Mouse (Mus musculus): ENCODE measurements around the gene Spock2. TPM values are rescaled to one million over a fixed set of nuclear protein-coding genes. Genes with fewer than 3 reads are reported as not detected.
A peak's percentile ranks its signal among the peaks of the same experiment; 100 is the strongest.

Gene Spock2
- polyA plus RNA-seq, 1 experiment from 2014 or later: 11.0 TPM

DNA sequence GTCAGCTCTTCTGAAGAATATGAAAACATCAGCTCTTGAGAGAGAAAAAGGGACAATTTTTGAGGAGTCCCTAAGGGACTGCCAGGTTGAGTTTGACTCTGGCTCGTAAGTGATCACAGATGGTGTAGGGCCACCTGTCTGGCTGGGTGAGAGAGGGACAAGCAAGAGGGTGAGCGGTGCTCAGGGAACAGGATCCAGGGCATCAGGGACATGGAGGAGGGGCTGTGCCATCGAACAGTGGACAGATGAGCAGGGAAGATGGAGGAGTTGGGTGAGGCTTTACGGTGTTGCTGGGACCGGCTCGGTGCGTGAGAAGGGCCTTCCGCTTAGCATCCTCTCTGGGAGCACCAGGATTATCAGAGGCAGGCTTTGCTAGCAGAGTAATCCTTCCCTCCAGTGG, 3.3 kb downstream of the Spock2 start:
- Histone ChIP-seq H3K27me3 (peaks cover 40% of the 10 kb centered on the region), H3K4me1 (peaks cover 38% of the 10 kb centered on the region), H3K9ac (no peak overlapping the region), H3K4me3 (no peak overlapping the region), H3K4me2 (no peak overlapping the region), H3K36me3 (no peaks in the 10 kb centered on the region), H3K27ac (no peak overlapping the region), H3K9me3 (no peaks in the 10 kb centered on the region)
- ATAC-seq (ENCODE audit: insufficient number of reproducible peaks, low FRiP score, low TSS enrichment, low read depth): no peak
- WGBS: 82% methylated on average over 8 of the region's 8 CpGs

DNA sequence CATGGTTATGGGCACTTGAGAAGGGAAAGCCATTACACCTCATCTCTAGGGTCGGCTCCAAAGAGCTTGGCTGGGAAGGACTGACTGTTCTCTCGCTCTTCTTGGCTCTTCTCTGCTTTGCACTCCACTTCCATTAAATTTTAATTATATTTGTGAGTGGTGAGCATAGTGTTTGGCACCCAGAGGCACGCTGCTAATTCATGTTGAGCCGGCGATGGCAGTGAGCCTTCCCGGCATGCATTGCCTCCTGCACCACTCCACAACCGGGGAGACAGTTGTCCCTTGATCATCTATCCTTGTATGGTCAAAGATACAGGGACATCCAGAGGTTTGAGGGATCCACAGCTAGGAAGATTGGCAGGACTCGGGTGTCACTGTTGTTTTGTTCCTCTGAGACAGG, 4.0 kb downstream of the Spock2 start:
- no peaks in the 10 kb centered on the region for H3K9me3 ChIP-seq
- H3K36me3 ChIP-seq: no peaks in the 10 kb centered on the region
- H3K27ac ChIP-seq: no peak overlapping the region
- peaks cover 36% of the 10 kb centered on the region for H3K27me3 ChIP-seq
- H3K9ac ChIP-seq: no peak overlapping the region
- no peak for ATAC-seq (ENCODE audit: insufficient number of reproducible peaks, low FRiP score, low TSS enrichment, low read depth)
- no peak overlapping the region for H3K4me3 ChIP-seq
- peaks cover 38% of the 10 kb centered on the region for H3K4me1 ChIP-seq
- WGBS: 67% methylated on average over 8 of the region's 8 CpGs
- H3K4me2 ChIP-seq: no peak overlapping the region

DNA sequence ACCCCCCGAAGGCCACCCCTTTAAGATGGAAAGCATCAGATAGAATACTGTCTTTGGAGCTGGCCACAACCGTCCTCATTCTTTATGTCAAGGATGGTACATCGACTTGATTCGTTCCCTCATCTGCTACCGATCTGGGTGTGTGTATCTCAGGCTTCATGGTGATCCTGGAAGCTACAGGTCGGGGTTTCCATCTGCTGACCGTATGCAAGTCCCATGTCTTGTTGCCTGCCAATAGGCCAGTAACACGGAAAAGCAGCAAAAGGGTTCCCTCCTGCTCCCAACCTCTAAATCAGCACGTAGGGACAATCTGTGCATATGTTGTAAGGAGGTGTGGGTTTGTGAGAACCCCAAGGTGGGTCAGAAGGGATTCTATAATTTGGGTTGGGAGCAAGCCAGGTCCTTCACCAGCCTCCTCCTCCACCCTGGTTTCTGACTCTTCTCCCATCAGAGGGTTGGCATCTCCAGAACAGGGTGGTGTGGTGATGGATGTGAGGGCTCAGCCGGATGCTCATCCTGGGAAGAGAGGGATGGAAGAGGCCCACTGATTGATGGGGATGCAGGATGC, 5.0 kb downstream of the Spock2 start:
- Histone ChIP-seq H3K4me2 (no peak overlapping the region), H3K4me1 (peaks cover 39% of the 10 kb centered on the region), H3K36me3 (no peaks in the 10 kb centered on the region), H3K9me3 (no peaks in the 10 kb centered on the region), H3K4me3 (no peak overlapping the region), H3K9ac (no peak overlapping the region), H3K27ac (no peak overlapping the region), H3K27me3 (peaks cover 28% of the 10 kb centered on the region)
- ATAC-seq (ENCODE audit: insufficient number of reproducible peaks, low FRiP score, low TSS enrichment, low read depth): no peak
- 87% methylated on average over 10 of the region's 10 CpGs for WGBS

DNA sequence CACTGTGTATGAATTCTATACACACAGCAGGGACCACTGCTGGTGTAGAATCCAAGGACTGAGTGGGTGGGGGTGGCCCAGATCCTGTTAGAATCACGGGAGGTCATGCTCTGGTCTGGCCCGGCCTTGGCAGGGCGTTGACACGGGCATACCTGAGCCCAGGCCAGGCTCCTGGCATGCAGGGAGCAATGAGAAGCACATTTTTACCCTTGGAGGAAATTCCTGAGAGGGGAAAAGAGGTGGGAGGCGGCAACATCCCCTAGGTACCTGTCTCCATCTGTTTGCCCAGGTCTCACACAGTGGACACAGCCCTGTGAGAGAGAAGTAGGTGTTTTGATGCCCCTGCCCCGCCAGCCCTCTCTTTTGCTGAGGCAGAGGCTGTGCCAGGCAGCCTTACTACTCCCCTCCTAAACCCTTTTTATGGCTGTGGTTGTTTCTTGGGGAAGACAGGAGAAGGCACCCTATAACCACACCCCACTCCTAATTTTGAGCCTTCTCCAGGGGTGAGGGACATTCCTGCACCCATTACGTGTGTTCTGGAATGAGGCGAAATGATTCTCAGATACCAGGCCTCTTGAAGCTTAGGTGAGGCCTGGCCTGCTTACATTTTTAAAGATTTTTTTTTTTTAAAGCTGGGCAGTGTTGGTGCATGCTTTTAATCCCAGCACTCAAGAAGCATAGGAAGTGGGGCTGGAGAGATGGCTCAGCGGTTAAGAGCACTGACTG, 8.1 kb downstream of the Spock2 start:
- Histone ChIP-seq H3K36me3 (no peaks in the 10 kb centered on the region), H3K27me3 (peaks cover 4% of the 10 kb centered on the region; the same call in 1 of the 2 replicates), H3K9ac (no peak overlapping the region), H3K4me2 (no peak overlapping the region), H3K27ac (no peak overlapping the region), H3K9me3 (no peaks in the 10 kb centered on the region), H3K4me1 (peaks cover 18% of the 10 kb centered on the region), H3K4me3 (no peak overlapping the region)
- ATAC-seq (ENCODE audit: insufficient number of reproducible peaks, low FRiP score, low TSS enrichment, low read depth): no peak
- 85% methylated on average over 9 of the region's 9 CpGs for WGBS

DNA sequence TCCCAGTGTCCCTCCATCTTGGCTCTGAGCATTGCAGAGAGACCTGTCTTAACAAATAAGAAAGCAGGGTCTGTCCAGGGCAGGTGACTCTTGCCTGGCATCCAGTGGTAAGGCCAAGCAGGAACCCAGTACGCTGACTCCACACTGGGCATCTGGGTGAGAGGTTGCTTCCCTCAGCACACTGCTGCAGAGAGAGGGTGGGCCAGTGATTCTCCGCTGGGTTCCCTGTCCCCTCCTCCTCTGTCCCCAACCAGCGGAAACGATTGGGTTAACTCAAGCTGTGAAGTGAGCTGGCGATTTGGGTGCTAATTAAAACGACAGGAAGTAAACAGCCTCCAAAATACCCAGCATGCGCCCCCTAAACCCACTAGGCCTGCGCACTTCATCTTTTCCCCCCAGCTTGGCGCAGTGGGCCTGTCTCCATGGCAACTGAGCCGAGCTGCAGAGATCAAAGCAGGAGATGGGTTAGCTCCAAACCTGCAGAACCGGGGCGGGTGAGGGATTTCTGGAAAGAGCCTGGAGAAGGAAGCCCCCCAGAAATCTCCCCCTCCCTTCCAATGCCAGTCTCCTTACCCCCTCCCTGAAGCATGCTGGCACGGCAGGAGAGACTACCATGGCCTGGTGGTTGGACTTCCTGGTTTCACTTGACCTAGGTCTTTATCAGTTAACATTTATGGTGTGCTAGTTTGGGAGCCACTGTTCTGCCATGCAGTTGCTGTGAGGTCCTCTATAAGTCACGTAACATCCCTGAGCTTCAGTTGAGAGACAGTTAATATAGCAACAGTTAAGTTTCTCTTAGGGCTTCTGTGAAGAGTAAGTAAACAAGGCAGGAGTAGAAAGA, 9.5 kb downstream of the Spock2 start:
- no peaks in the 10 kb centered on the region for H3K9me3 ChIP-seq
- peaks cover 13% of the 10 kb centered on the region for H3K4me1 ChIP-seq
- ATAC-seq (ENCODE audit: insufficient number of reproducible peaks, low FRiP score, low TSS enrichment, low read depth): no peak
- no peak overlapping the region for H3K4me3 ChIP-seq
- WGBS: 10% methylated on average over 14 of the region's 14 CpGs
- no peak overlapping the region for H3K9ac ChIP-seq
- peak overlapping the region; percentile 29 for H3K4me2 ChIP-seq
- H3K36me3 ChIP-seq: no peaks in the 10 kb centered on the region
- H3K27me3 ChIP-seq: no peaks in the 10 kb centered on the region
- no peak overlapping the region for H3K27ac ChIP-seq

DNA sequence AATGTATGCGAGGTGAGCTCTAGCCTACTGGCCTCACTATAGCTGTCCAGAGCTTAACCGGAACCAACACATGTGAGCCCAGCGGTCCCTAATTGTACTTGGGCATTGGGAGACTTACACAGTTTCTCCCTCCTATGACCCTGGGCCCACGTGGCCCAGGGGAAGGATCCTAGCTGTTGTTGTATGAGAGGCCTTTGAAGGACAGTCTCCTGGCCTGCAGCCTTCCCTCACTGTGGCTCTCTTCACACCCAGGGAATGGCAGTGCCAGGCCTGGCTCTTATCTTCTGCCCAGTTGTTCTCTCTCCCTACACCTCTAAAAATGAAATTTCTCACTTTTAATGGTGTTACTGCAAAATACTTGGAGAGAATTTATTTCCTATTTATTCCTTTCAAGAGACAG, 11.0 kb downstream of the Spock2 start:
- H3K36me3 ChIP-seq: no peaks in the 10 kb centered on the region
- H3K9me3 ChIP-seq: no peaks in the 10 kb centered on the region
- no peak overlapping the region for H3K4me3 ChIP-seq
- ATAC-seq (ENCODE audit: insufficient number of reproducible peaks, low FRiP score, low TSS enrichment, low read depth): no peak
- 61% methylated on average over 4 of the region's 4 CpGs for WGBS
- no peak overlapping the region for H3K9ac ChIP-seq
- H3K4me1 ChIP-seq: peaks cover 13% of the 10 kb centered on the region
- no peak overlapping the region for H3K27ac ChIP-seq
- no peak overlapping the region for H3K4me2 ChIP-seq
- no peaks in the 10 kb centered on the region for H3K27me3 ChIP-seq

DNA sequence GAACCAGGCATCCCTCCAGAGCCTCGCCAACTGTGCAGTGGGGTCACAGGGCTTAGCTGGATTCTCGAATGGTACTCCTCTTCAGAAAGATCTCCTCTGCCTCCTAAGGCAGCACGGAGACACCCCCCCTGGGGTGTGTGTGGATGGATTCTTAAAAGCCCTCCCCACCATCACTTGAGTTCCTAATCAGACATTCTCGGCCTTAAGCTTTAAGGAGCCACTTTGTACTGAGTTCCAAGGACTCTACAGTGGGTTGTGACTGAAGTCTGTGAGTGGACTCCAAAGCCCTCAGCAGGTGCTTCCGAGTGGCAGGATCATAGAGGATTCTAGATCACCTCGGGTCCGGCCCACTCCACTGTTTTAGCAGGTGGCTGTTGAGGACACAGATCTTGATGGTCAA, 12.4 kb downstream of the Spock2 start:
- no peak for ATAC-seq (ENCODE audit: insufficient number of reproducible peaks, low FRiP score, low TSS enrichment, low read depth)
- Histone ChIP-seq H3K36me3 (no peaks in the 10 kb centered on the region), H3K4me3 (no peak overlapping the region), H3K9me3 (no peaks in the 10 kb centered on the region), H3K27me3 (no peaks in the 10 kb centered on the region), H3K9ac (no peak overlapping the region), H3K4me2 (no peak overlapping the region), H3K4me1 (peaks cover 13% of the 10 kb centered on the region), H3K27ac (no peak overlapping the region)
- WGBS: 60% methylated on average over 7 of the region's 7 CpGs

DNA sequence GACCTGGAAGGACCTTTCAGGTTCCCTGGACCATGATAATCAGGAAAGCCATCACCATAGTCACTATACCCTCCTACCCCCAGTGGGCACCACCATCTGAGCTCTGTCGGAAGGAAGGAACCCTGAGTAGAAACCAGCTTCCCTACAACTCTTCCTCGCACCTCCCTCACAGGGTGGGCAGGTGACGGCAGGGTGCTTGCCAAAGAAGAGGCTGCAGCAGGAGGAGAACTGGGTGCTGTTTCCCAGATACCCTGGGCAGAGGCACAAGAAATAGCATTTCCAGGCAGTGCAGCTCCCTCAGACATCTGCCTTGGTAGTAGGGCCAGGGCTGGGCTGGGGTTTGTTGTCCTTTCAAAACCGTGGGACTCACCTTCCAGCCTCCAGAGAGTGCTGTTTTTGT, 14.6 kb downstream of the Spock2 start:
- no peaks in the 10 kb centered on the region for H3K27me3 ChIP-seq
- WGBS: 79% methylated on average over 4 of the region's 4 CpGs

DNA sequence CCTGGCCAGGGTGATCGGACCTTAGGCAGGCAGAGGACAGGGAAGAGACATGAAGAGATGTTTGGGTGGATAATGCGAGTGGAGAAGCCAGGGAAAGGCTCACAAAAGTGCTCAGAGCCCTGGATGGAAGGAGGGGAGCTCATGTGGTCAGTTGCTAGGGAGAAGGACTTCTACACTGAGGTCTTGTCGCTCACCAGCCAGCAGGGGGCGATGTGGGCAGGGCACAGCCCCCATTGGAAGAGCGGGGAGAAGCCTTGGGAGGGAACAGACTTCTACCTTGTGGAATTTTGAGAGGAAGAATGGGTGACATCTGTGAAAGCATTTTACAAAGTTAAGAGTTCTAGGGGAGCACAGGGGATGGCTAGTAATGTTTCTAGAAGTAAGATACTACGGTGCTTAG, 18.1 kb downstream of the Spock2 start:
- H3K4me3 ChIP-seq: no peak overlapping the region
- H3K27ac ChIP-seq: no peak overlapping the region
- 66% methylated on average over 6 of the region's 6 CpGs for WGBS
- ATAC-seq (ENCODE audit: insufficient number of reproducible peaks, low FRiP score, low TSS enrichment, low read depth): no peak
- no peaks in the 10 kb centered on the region for H3K27me3 ChIP-seq
- H3K4me1 ChIP-seq: no peaks in the 10 kb centered on the region
- H3K4me2 ChIP-seq: no peak overlapping the region
- H3K9ac ChIP-seq: no peak overlapping the region
- no peaks in the 10 kb centered on the region for H3K9me3 ChIP-seq
- H3K36me3 ChIP-seq: no peaks in the 10 kb centered on the region

More for the DNA sequence above, 14.6 kb downstream of the Spock2 start:
- Histone ChIP-seq H3K9me3 (no peaks in the 10 kb centered on the region), H3K4me2 (no peak overlapping the region), H3K4me3 (no peak overlapping the region), H3K36me3 (no peaks in the 10 kb centered on the region), H3K9ac (no peak overlapping the region), H3K27ac (no peak overlapping the region), H3K4me1 (peaks cover 7% of the 10 kb centered on the region)
- no peak for ATAC-seq (ENCODE audit: insufficient number of reproducible peaks, low FRiP score, low TSS enrichment, low read depth)

DNA sequence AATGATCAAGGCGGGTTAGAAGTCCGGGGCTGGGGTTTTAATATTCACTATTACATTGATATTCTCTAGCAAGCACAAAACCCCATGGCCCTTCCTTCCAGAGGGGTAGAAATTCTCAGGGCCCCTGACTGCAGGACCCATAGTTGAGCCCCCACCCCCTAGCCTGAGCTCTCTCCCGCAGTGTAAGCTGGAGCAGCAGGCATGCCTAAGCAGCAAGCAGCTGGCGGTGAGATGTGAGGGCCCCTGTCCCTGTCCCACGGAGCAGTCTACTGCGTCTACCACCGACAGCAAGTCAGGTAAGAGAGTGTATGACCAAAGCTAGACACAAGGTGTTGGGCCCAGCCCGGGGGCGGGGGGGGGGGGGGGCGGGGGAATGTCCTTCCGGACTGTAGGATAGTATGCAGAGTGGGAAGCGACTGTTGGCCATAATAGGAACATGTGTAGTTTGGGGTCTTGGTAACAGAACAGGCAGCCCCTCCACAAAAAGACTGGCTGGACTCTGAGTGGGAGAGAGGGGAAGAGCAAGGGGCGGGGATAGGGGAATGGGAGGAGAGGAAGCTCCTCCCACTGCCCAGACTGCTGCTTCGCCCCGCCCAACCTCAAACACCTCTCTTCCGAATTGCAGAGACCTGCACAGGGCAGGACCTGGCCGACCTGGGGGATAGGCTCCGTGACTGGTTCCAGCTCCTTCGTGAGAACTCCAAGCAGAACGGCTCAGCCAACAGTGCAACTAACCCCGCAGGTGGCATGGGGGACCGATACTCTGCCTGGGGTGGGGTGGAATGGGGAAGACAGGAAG, 19.7 kb downstream of the Spock2 start:
- Histone ChIP-seq H3K27me3 (no peaks in the 10 kb centered on the region), H3K4me2 (peak overlapping the region; percentile 12; the same call in 1 of the 2 replicates), H3K36me3 (peaks cover 7% of the 10 kb centered on the region; the same call in 1 of the 2 replicates), H3K9ac (no peak overlapping the region), H3K4me1 (no peaks in the 10 kb centered on the region), H3K9me3 (no peaks in the 10 kb centered on the region), H3K27ac (no peak overlapping the region), H3K4me3 (peak overlapping the region; percentile 4; the same call in 1 of the 2 replicates)
- ATAC-seq (ENCODE audit: insufficient number of reproducible peaks, low FRiP score, low TSS enrichment, low read depth): 0 out of 2 replicates have a peak, but pooled peaks have one; percentile 20
- 22% methylated on average over 21 of the region's 22 CpGs for WGBS

DNA sequence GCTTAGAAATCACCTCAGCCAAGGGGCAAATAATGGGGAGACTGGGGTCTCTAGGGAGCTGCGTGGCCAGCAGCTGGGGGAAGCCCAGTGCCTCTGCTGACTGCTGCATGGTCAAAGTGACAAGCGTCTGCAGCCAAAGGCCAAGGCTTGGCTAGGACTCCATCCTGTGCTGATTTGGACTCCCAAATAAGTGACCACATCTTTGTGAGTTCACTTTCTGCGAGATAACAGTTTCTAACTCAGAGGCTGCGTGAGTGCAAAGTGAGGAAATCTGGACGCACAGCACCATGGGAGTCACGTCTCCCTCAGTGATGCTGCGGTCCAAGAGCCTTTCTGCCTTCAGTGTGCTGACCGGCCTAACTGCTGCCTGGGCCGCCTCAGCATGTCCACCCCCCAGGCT, 22.3 kb downstream of the Spock2 start:
- Histone ChIP-seq H3K4me3 (no peak overlapping the region), H3K36me3 (peaks cover 7% of the 10 kb centered on the region; the same call in 1 of the 2 replicates), H3K4me2 (no peak overlapping the region), H3K9ac (no peak overlapping the region), H3K27ac (no peak overlapping the region), H3K9me3 (no peaks in the 10 kb centered on the region), H3K27me3 (no peaks in the 10 kb centered on the region), H3K4me1 (peaks cover 3% of the 10 kb centered on the region; the same call in 1 of the 2 replicates)
- WGBS: 87% methylated on average over 9 of the region's 9 CpGs
- ATAC-seq (ENCODE audit: insufficient number of reproducible peaks, low FRiP score, low TSS enrichment, low read depth): no peak
